Mouse (Mus musculus): ENCODE measurements around the gene Col16a1. TPM values are rescaled to one million over a fixed set of nuclear protein-coding genes. Genes with fewer than 3 reads are reported as not detected.

Col16a1 gene
- polyA plus RNA-seq, 1 experiment from 2014 or later, result 4.3 TPM

GRCm38 (mm10) chr4:130121560-130121959, 73.9 kb downstream of the Col16a1 start:
- DNase-seq, result no peak
- H3K9ac ChIP-seq (replicated peaks; ENCODE audit: low read length), result no peak overlapping the region
- no peak overlapping the region for H3K27ac ChIP-seq (replicated peaks; ENCODE audit: low read depth, low read length)
- H3K4me3 ChIP-seq (replicated peaks; ENCODE audit: low read depth, low read length), result no peak overlapping the region
- ATAC-seq (ENCODE audit: low FRiP score, low TSS enrichment), result no peak
- 65% methylated on average over 8 of the region's 8 CpGs for WGBS
- no peaks in the 10 kb centered on the region for H3K4me1 ChIP-seq (ENCODE audit: control insufficient read depth, insufficient read depth, low read length)
- peaks cover 46% of the 10 kb centered on the region for H3K36me3 ChIP-seq (ENCODE audit: control insufficient read depth, insufficient read depth, low read length)
- no peak overlapping the region for H3K4me2 ChIP-seq (ENCODE audit: low read length)
- H3K9me3 ChIP-seq (ENCODE audit: control insufficient read depth, low read length), result no peaks in the 10 kb centered on the region
- no peaks in the 10 kb centered on the region for H3K27me3 ChIP-seq (ENCODE audit: control insufficient read depth, insufficient read depth, low read length)

GRCm38 (mm10) chr4:130123020-130123419, 75.4 kb downstream of the Col16a1 start:
- no peak overlapping the region for H3K4me3 ChIP-seq (replicated peaks; ENCODE audit: low read depth, low read length)
- no peaks in the 10 kb centered on the region for H3K4me1 ChIP-seq (ENCODE audit: control insufficient read depth, insufficient read depth, low read length)
- no peak for ATAC-seq (ENCODE audit: low FRiP score, low TSS enrichment)
- peaks cover 59% of the 10 kb centered on the region for H3K36me3 ChIP-seq (ENCODE audit: control insufficient read depth, insufficient read depth, low read length)
- no peaks in the 10 kb centered on the region for H3K27me3 ChIP-seq (ENCODE audit: control insufficient read depth, insufficient read depth, low read length)
- H3K9me3 ChIP-seq (ENCODE audit: control insufficient read depth, low read length), result no peaks in the 10 kb centered on the region
- H3K4me2 ChIP-seq (ENCODE audit: low read length), result no peak overlapping the region
- H3K9ac ChIP-seq (replicated peaks; ENCODE audit: low read length), result no peak overlapping the region
- no peak overlapping the region for H3K27ac ChIP-seq (replicated peaks; ENCODE audit: low read depth, low read length)
- 82% methylated on average over 5 of the region's 5 CpGs for WGBS
- DNase-seq, result no peak

DNA sequence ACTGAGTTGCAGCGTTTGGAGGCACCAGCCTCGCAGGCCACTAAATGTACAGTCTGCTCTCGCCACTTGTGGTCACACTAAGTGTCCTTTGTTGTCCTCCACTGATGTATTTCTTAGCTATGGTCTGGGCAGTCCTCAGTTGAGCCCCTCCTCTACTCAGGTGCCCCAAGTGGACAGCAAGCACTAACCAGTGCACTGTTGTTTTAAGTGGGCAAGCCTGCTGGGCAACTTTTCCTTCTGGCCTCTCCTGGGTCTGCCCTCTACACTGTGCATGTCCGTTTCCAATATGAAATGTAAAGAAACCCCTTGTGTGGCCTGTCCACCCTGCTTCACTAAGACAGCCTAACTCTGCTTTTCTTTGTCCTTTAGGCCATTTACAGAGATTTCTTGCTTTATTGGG, 76.5 kb downstream of the Col16a1 start:
- peaks cover 59% of the 10 kb centered on the region for H3K36me3 ChIP-seq (ENCODE audit: control insufficient read depth, insufficient read depth, low read length)
- H3K4me1 ChIP-seq (ENCODE audit: control insufficient read depth, insufficient read depth, low read length), result no peaks in the 10 kb centered on the region
- H3K27me3 ChIP-seq (ENCODE audit: control insufficient read depth, insufficient read depth, low read length), result no peaks in the 10 kb centered on the region
- no peak overlapping the region for H3K9ac ChIP-seq (replicated peaks; ENCODE audit: low read length)
- no peak overlapping the region for H3K27ac ChIP-seq (replicated peaks; ENCODE audit: low read depth, low read length)
- ATAC-seq (ENCODE audit: low FRiP score, low TSS enrichment) (no peak), DNase-seq (no peak)
- WGBS, result 89% methylated on average over 4 of the region's 4 CpGs
- H3K4me2 ChIP-seq (ENCODE audit: low read length), result no peak overlapping the region
- H3K4me3 ChIP-seq (replicated peaks; ENCODE audit: low read depth, low read length), result no peak overlapping the region
- no peaks in the 10 kb centered on the region for H3K9me3 ChIP-seq (ENCODE audit: control insufficient read depth, low read length)

- Histone ChIP-seq H3K4me1 (ENCODE audit: control insufficient read depth, insufficient read depth, low read length) (no peaks in the 10 kb centered on the region), H3K27ac (replicated peaks; ENCODE audit: low read depth, low read length) (no peak overlapping the region), H3K9ac (replicated peaks; ENCODE audit: low read length) (no peak overlapping the region), H3K4me3 (replicated peaks; ENCODE audit: low read depth, low read length) (no peak overlapping the region), H3K4me2 (ENCODE audit: low read length) (no peak overlapping the region), H3K36me3 (ENCODE audit: control insufficient read depth, insufficient read depth, low read length) (peaks cover 59% of the 10 kb centered on the region), H3K9me3 (ENCODE audit: control insufficient read depth, low read length) (no peaks in the 10 kb centered on the region), H3K27me3 (ENCODE audit: control insufficient read depth, insufficient read depth, low read length) (no peaks in the 10 kb centered on the region)
- DNase-seq (no peak), ATAC-seq (ENCODE audit: low FRiP score, low TSS enrichment) (no peak)
- 96% methylated on average over 6 of the region's 6 CpGs for WGBS
These were observed 77.5 kb downstream of the Col16a1 start for GRCm38 (mm10) chr4:130125164-130125563.

GRCm38 (mm10) chr4:130125935-130126334, 78.3 kb downstream of the Col16a1 start:
- 91% methylated on average over 5 of the region's 5 CpGs for WGBS
- Histone ChIP-seq H3K27ac (replicated peaks; ENCODE audit: low read depth, low read length) (no peak overlapping the region), H3K27me3 (ENCODE audit: control insufficient read depth, insufficient read depth, low read length) (no peaks in the 10 kb centered on the region), H3K4me2 (ENCODE audit: low read length) (no peak overlapping the region), H3K4me1 (ENCODE audit: control insufficient read depth, insufficient read depth, low read length) (no peaks in the 10 kb centered on the region), H3K9me3 (ENCODE audit: control insufficient read depth, low read length) (no peaks in the 10 kb centered on the region), H3K36me3 (ENCODE audit: control insufficient read depth, insufficient read depth, low read length) (peaks cover 59% of the 10 kb centered on the region), H3K4me3 (replicated peaks; ENCODE audit: low read depth, low read length) (no peak overlapping the region), H3K9ac (replicated peaks; ENCODE audit: low read length) (no peak overlapping the region)
- DNase-seq, result no peak
- ATAC-seq (ENCODE audit: low FRiP score, low TSS enrichment), result no peak

- Histone ChIP-seq H3K27me3 (ENCODE audit: control insufficient read depth, insufficient read depth, low read length) (no peaks in the 10 kb centered on the region), H3K4me3 (replicated peaks; ENCODE audit: low read depth, low read length) (no peak overlapping the region), H3K9ac (replicated peaks; ENCODE audit: low read length) (no peak overlapping the region), H3K4me1 (ENCODE audit: control insufficient read depth, insufficient read depth, low read length) (no peaks in the 10 kb centered on the region), H3K4me2 (ENCODE audit: low read length) (no peak overlapping the region), H3K36me3 (ENCODE audit: control insufficient read depth, insufficient read depth, low read length) (peaks cover 34% of the 10 kb centered on the region), H3K9me3 (ENCODE audit: control insufficient read depth, low read length) (no peaks in the 10 kb centered on the region), H3K27ac (replicated peaks; ENCODE audit: low read depth, low read length) (no peak overlapping the region)
- no peak for DNase-seq
- 87% methylated on average over 5 of the region's 5 CpGs for WGBS
- no peak for ATAC-seq (ENCODE audit: low FRiP score, low TSS enrichment)
These were observed 81.3 kb downstream of the Col16a1 start for GRCm38 (mm10) chr4:130128907-130129306.

DNA sequence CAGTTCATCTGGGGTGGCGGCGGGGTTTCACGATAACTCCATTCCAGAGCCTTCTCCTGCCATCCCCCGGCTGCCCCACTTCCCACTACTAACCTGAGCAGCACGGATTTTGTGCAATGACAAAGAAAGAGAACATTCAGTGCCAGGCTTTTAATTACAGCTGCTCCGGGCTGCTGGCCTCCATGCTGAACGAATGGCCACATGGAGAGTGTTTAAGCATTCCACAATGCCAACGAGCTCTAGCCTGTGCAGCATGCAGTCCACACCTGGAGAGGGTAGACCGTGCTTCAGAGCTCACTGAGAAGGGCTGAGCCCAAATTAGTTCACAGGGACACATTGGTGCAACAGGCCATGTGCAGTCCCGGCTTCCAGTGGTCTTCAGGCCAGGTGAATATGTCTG, 82.4 kb downstream of the Col16a1 start:
- 80% methylated on average over 10 of the region's 10 CpGs for WGBS
- Histone ChIP-seq H3K27me3 (ENCODE audit: control insufficient read depth, insufficient read depth, low read length) (no peaks in the 10 kb centered on the region), H3K27ac (replicated peaks; ENCODE audit: low read depth, low read length) (no peak overlapping the region), H3K9ac (replicated peaks; ENCODE audit: low read length) (no peak overlapping the region), H3K4me2 (ENCODE audit: low read length) (no peak overlapping the region), H3K4me1 (ENCODE audit: control insufficient read depth, insufficient read depth, low read length) (no peaks in the 10 kb centered on the region), H3K9me3 (ENCODE audit: control insufficient read depth, low read length) (no peaks in the 10 kb centered on the region), H3K36me3 (ENCODE audit: control insufficient read depth, insufficient read depth, low read length) (peaks cover 28% of the 10 kb centered on the region), H3K4me3 (replicated peaks; ENCODE audit: low read depth, low read length) (no peak overlapping the region)
- no peak for ATAC-seq (ENCODE audit: low FRiP score, low TSS enrichment)
- DNase-seq, result no peak

- WGBS, result 53% methylated on average over 13 of the region's 13 CpGs
- H3K4me1 ChIP-seq (ENCODE audit: control insufficient read depth, insufficient read depth, low read length), result no peaks in the 10 kb centered on the region
- H3K9me3 ChIP-seq (ENCODE audit: control insufficient read depth, low read length), result no peaks in the 10 kb centered on the region
- no peak for DNase-seq
- no peak overlapping the region for H3K4me3 ChIP-seq (replicated peaks; ENCODE audit: low read depth, low read length)
- H3K4me2 ChIP-seq (ENCODE audit: low read length), result no peak overlapping the region
- H3K9ac ChIP-seq (replicated peaks; ENCODE audit: low read length), result no peak overlapping the region
- no peak overlapping the region for H3K27ac ChIP-seq (replicated peaks; ENCODE audit: low read depth, low read length)
- no peak for ATAC-seq (ENCODE audit: low FRiP score, low TSS enrichment)
- H3K36me3 ChIP-seq (ENCODE audit: control insufficient read depth, insufficient read depth, low read length), result peaks cover 21% of the 10 kb centered on the region
- no peaks in the 10 kb centered on the region for H3K27me3 ChIP-seq (ENCODE audit: control insufficient read depth, insufficient read depth, low read length)
These were observed 83.2 kb downstream of the Col16a1 start for GRCm38 (mm10) chr4:130130641-130131350.

- Histone ChIP-seq H3K36me3 (ENCODE audit: control insufficient read depth, insufficient read depth, low read length) (peaks cover 13% of the 10 kb centered on the region), H3K9ac (replicated peaks; ENCODE audit: low read length) (no peak overlapping the region), H3K4me2 (ENCODE audit: low read length) (no peak overlapping the region), H3K27me3 (ENCODE audit: control insufficient read depth, insufficient read depth, low read length) (no peaks in the 10 kb centered on the region), H3K4me1 (ENCODE audit: control insufficient read depth, insufficient read depth, low read length) (no peaks in the 10 kb centered on the region), H3K9me3 (ENCODE audit: control insufficient read depth, low read length) (no peaks in the 10 kb centered on the region), H3K4me3 (replicated peaks; ENCODE audit: low read depth, low read length) (no peak overlapping the region), H3K27ac (replicated peaks; ENCODE audit: low read depth, low read length) (no peak overlapping the region)
- WGBS, result 88% methylated on average over 7 of the region's 7 CpGs
- ATAC-seq (ENCODE audit: low FRiP score, low TSS enrichment) (no peak), DNase-seq (no peak)
These were observed 83.9 kb downstream of the Col16a1 start for GRCm38 (mm10) chr4:130131448-130132105.
